Mouse (Mus musculus) fat pad, adult 2 months (tissue): ENCODE data around the gene Pde8b.

Experiments
- DNase-seq: peaks from one replicate; pipeline ENCODE4 v3.0.0-alpha.2; 2011; ENCODE audit warnings: low read depth, low spot score; ENCODE audit errors: extremely low read depth

Pde8b gene

GRCm38 (mm10) chr13:95144746-95145145 lies 105.4 kb downstream of the Pde8b start:
- no peak for DNase-seq

GRCm38 (mm10) chr13:95140460-95141079 lies 109.6 kb downstream of the Pde8b start:
- DNase-seq = no peak

- no peak for DNase-seq
Measured at GRCm38 (mm10) chr13:95135326-95136150, 114.6 kb downstream of the Pde8b start.

GRCm38 (mm10) chr13:95131848-95132247 lies 118.3 kb downstream of the Pde8b start:
- no peak for DNase-seq

GRCm38 (mm10) chr13:95131041-95131440 lies 119.1 kb downstream of the Pde8b start:
- no peak for DNase-seq

GRCm38 (mm10) chr13:95127288-95127687 lies 122.8 kb downstream of the Pde8b start:
- DNase-seq = no peak

- no peak for DNase-seq
Measured at GRCm38 (mm10) chr13:95126801-95127200, 123.3 kb downstream of the Pde8b start.

GRCm38 (mm10) chr13:95125546-95126215 lies 124.5 kb downstream of the Pde8b start:
- DNase-seq = no peak

GRCm38 (mm10) chr13:95120570-95120969 lies 129.6 kb downstream of the Pde8b start:
- no peak for DNase-seq

GRCm38 (mm10) chr13:95113763-95114162 lies 136.4 kb downstream of the Pde8b start:
- DNase-seq = no peak

GRCm38 (mm10) chr13:95109555-95109954 lies 140.6 kb downstream of the Pde8b start:
- DNase-seq = no peak

GRCm38 (mm10) chr13:95108035-95108434 lies 142.1 kb downstream of the Pde8b start:
- DNase-seq = no peak

GRCm38 (mm10) chr13:95104865-95105264 lies 145.3 kb downstream of the Pde8b start:
- DNase-seq = no peak

GRCm38 (mm10) chr13:95102985-95103590 lies 147.0 kb downstream of the Pde8b start:
- no peak for DNase-seq

GRCm38 (mm10) chr13:95101315-95101714 lies 148.8 kb downstream of the Pde8b start:
- no peak for DNase-seq

- no peak for DNase-seq
Measured at GRCm38 (mm10) chr13:95098931-95099720, 151.0 kb downstream of the Pde8b start.

- no peak for DNase-seq
Measured at GRCm38 (mm10) chr13:95096646-95097045, 153.5 kb downstream of the Pde8b start.

- DNase-seq = no peak
Measured at GRCm38 (mm10) chr13:95095860-95096259, 154.3 kb downstream of the Pde8b start.

- no peak for DNase-seq
Measured at GRCm38 (mm10) chr13:95091546-95092445, 158.3 kb downstream of the Pde8b start.

GRCm38 (mm10) chr13:95087358-95087787 lies 162.8 kb downstream of the Pde8b start:
- DNase-seq = no peak
